Mouse (Mus musculus): ENCODE data around the gene Marcks.

Gene Marcks

DNA sequence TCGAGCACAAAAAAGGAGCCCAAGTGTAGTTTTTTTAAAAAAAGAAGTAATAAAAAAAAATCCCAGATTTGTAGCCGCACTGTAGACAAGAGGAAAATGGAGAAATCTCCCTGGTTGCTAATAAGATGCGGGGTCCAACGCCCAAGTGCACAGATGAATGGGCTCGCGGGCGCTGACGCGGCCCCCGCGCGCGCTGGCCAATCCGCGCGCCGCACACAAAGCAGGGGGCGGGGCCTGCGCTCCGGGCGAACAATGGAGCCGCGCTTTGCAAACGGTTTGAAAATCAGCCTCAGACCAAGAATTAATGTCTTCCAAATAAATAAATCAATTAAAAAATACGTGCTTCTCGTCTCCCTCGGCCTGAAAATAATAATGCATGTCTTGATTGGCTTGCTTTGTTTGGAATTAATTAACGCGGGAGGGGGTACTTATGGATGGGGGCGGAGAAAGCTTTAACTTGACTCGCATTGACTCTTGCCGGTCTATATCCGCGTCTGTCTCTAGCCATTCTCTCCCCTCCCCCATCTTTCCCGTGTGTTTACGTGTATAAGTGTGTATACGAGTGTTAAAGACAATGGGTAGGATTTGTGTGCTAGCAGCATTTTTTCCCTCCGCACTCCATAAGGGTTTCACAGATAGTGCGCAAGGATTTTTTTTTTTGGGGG, at the start of gene Marcks:
Gene Marcks, minus strand, starts transcription at position 143 of the 665 bp plus-strand sequence.
- peak; percentile 87 for DNase-seq (ENCODE audit: low spot score)

DNA sequence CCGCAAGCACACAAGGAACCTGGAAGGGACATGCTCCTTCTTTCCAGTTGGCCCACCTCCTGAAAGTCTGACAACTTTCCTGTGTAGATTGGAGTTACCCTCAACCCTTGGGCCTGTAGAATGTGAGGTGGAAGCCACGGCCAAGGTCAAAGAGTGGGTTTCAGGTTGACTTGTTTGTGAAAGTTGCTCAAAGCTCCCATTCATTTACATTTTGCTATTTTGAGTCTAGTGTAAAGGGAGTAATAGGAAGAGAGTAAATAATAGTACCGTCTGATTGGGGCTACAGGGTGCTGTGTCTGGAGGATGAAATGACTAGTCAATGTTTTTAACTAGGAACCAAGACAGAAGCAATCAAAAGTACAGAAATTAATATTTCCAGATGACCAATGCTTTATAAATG, 38.4 kb upstream of the Marcks start:
- DNase-seq (ENCODE audit: low spot score), result no peak

GRCm38 (mm10) chr10:37172416-37172950, 33.8 kb upstream of the Marcks start:
- no peak for DNase-seq (ENCODE audit: low spot score)

DNA sequence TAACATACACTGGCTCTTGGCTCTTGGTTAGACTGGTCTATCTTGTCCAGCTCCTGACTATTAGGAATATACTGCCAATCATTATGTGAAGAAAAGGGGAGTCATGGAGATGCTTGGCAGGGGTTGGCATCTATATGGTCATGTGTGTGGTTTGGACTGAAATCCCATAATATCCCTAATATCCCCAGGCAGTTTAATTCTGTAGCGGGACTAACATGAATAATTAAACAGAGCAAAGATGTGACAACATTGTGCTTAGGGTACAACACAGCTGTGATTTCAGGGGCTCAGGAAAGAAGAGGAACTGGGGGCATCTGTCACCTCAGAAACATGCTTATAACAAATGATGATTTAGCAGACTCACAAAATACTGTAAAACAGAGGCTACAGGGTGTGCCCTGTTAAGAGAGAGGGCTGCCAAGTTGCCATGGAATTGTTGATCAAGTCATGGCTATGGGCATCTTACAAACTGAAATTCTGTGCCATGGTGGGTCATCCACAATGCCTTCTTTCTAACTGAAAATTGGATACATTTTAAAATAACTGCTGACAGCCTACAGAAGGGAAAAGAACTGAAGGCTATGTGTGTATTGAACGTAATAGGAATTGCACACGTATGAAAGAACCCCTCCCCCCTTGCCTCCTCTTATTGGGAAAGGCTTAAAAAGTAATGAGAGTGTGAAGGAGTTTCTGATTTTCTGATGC, 33.1 kb upstream of the Marcks start:
- no peak for DNase-seq (ENCODE audit: low spot score)

DNA sequence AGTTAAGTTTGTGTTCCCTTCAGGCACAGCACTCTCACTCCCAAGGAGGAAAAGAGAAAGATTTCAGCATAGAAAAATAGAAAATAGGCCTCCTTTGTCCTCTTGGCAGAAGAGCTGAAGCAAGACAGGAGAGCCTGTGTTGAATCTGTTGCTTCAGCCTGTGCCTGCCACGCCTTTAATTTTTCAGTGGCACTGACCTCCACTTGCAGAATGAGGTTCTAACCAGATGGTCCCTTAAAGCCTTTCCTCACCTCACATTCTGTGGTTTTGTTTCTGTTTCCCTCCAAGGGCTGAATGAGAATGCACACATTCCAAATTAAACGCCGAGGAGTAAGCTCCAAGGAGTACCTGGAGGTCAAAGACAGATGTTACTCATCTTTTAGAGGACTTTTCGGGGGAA, 32.2 kb upstream of the Marcks start:
- DNase-seq (ENCODE audit: low spot score), result no peak

- peak; percentile 13 for DNase-seq (ENCODE audit: low spot score)
These were observed 31.7 kb upstream of the Marcks start for GRCm38 (mm10) chr10:37170466-37170865.

DNA sequence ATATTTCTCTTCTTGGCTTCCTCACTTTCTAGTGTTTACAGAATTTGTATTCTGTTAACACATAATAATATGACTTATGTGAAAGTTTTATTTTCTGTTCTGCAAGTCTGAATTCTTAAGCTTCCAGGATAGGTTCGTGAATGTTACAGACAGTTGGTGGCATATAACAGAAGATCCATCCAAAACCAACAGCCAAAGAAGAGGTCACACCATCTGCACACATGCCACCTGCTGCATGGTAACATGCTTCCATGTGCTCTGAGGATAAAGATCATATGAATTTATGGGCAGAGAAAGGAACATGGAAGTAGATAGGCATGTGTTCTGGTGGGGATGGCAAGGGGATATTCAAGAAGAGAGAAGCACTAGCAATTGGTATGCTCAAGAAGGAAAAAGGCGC, 28.8 kb upstream of the Marcks start:
- DNase-seq (ENCODE audit: low spot score), result no peak

GRCm38 (mm10) chr10:37159731-37160130, 21.0 kb upstream of the Marcks start:
- no peak for DNase-seq (ENCODE audit: low spot score)

GRCm38 (mm10) chr10:37157156-37157555, 18.4 kb upstream of the Marcks start:
- no peak for DNase-seq (ENCODE audit: low spot score)

GRCm38 (mm10) chr10:37155131-37155530, 16.4 kb upstream of the Marcks start:
- no peak for DNase-seq (ENCODE audit: low spot score)

GRCm38 (mm10) chr10:37151539-37152271, 13.0 kb upstream of the Marcks start:
- DNase-seq (ENCODE audit: low spot score), result no peak

GRCm38 (mm10) chr10:37148016-37148415, 9.3 kb upstream of the Marcks start:
- no peak for DNase-seq (ENCODE audit: low spot score)

GRCm38 (mm10) chr10:37145456-37145855, 6.7 kb upstream of the Marcks start:
- no peak for DNase-seq (ENCODE audit: low spot score)

DNA sequence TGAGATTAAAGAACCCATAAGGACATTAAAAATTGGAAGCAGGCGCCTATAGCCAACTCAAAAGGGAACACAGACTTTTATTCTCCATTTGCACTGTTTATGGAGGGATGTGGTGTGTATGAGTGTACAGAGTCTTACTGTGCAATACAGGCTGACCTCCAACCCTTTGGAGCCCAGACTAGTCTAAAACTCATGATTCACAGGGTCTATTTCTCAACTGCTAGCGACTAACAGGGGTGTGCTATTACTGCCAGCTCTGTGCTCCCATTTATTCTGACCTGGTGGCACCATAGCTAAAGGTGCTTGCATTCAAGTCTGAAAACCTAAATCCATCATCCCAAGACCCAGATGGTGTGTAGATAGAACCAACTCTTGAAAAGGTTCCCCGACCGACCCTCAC, 2.9 kb upstream of the Marcks start:
- DNase-seq (ENCODE audit: low spot score), result no peak

- peak; percentile 90 for DNase-seq (ENCODE audit: low spot score)
These were observed 2.2 kb upstream of the Marcks start for GRCm38 (mm10) chr10:37140736-37141451.

DNA sequence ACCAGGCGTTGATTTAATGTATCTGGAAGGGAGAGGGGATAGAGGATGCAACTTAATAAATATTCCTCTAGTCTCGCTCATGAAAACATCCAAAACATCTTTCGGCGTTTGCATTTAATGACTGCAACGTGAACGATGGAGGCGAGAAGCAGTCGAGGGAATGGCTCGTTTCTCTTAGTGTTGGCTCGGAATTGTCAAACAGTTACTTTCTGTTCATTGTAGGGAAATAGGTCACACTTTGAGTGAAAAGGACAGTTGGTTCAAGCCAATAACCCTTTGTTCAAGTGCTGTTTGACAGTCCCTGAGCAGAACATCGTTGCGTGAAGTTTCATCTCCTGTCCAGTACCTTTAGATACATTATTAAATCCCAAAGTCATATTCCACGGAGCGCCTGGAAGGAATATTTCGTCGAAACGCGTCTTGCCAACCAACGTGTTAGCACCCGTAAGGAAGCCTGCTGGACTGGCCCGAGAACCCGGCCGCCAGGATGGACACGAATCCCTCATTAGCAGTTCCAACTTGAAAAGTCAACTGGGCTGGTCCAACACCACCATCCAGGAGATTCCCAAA, 1.5 kb upstream of the Marcks start:
- no peak for DNase-seq (ENCODE audit: low spot score)

DNA sequence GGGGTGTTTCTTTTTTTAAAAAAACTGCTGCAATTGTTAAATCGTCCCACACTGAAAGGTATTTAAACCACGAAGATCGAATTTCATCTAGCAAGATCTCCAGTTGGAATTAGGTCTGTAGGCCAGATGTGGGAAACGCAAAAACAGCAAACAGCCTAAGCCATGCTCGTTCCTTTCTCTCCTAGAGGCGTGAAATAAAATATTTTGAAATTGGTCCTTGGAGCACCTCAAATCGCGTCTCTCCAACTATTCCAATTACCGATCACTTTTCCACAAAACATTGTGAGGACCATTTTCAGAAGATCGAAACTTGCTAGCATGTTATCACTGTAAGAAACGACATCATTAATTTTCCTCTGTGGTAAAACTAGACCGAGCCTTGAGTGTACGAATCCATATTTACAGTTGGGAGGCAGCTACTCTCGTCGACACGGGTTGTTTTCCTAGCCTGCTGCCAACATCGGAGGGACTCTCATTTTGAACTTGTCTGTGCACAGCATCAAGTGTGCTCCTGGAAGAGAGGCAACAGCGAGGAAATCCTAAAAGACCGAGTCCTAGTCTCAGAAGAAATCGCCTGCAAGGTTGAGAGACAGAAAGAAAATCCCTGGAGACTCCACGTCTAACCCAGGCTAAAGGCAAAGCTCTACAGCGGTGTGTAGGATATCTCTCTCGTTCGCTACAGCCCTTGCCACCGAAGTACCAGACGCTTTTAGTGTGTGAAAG, 884 bp upstream of the Marcks start:
- DNase-seq (ENCODE audit: low spot score), result peak; percentile 43

DNA sequence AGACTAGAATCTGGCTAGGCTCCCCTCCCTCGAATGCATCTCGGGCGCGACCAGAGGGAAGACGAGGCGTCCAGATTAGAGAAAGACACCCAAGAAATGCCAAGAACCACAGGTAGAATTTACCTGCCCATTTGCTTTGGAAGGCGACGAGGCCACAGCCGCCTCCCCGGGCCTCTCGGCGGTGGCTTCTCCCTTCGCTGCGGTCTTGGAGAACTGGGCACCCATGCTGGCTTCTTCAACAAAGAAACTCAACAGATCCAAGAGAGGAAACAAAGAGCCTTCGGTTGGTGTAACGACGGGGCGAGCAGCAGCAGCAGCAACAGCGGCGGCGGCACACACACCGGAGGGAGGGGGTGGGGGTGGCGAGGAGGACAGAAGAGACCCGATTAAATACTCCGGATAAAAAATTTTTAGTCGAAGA, 399 bp downstream of the Marcks start:
- DNase-seq (ENCODE audit: low spot score), result peak; percentile 41

- peak; percentile 57 for DNase-seq (ENCODE audit: low spot score)
These were observed 999 bp downstream of the Marcks start for GRCm38 (mm10) chr10:37137531-37138310.

DNA sequence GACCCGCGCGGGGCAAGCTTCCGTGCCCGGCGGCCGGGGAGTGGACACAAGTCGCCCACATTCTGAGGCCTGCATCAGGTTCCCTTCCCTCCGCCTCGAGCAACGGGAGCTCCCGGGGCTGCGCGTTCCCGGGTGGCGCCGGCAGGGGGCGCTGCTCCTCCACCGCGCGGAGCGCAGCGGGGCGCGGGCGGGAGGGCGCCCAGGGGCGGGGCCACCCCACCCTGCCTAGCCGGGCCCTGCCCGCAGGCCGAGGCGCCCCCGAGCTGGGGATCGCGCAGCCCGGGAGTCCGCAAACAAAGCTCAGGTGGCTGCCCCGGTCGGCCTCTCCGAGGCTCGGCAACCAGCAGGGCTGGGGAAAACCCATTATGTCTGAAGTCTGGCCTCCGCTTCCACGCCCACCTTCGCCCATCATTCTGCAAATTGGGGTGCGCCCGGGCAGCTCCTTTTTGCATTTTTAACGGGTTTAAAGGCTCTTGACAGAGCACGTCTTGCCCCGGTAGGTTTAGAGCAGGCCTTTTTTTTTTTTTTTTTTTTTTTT, 1.7 kb downstream of the Marcks start:
- DNase-seq (ENCODE audit: low spot score), result peak; percentile 96

Data from ovary, postnatal 36 days (tissue).